Mouse (Mus musculus) left cerebral cortex, adult 2 months (tissue): ENCODE measurements around the gene Gfi1b. TPM values are rescaled to one million over a fixed set of nuclear protein-coding genes. Genes with fewer than 3 reads are reported as not detected.

Experiments
- DNase-seq, 2 experiments: peaks; one replicate each; pipeline ENCODE4 v3.0.0; 2021 to 2022; ENCODE audit warnings: low spot score in 2 of 2, mixed read lengths in 1 of 2; ENCODE audit errors: extremely low spot score in 1 of 2
- H3K27ac ChIP-seq: fragments of 200-600 bp; 2 replicates; pipeline ENCODE4 v1.8.1; 2022
- H3K4me3 ChIP-seq: fragments of 200-600 bp; 2 replicates; pipeline ENCODE4 v1.8.1; 2022
- CTCF ChIP-seq: fragments of 200-600 bp; IDR thresholded peaks from 2 replicates; pipeline ENCODE4 v1.8.1; 2022; ENCODE audit warnings: antibody characterized with exemption, mild to moderate bottlenecking, moderate library complexity
- intact Hi-C: fragments of 180-260 bp; cut with DNase I; formaldehyde crosslinking; loops from one replicate; pipeline ENCODE4 v1.15.1; 2025
- total RNA-seq, 2 experiments: library from RNA; stranded (reverse); gene quantifications; 2 replicates each; pipeline ENCODE4 v1.2.3; 2021

Gfi1b gene
- total RNA-seq, 2 experiments from 2014 or later: not detected

GRCm38 (mm10) chr2:28638886-28639285, 17.1 kb upstream of the Gfi1b start:
- TF ChIP-seq CTCF: no peak
- DNase-seq: no peak
- H3K4me3 ChIP-seq: no peak overlapping the region
- intact Hi-C loops: no loop called here
- H3K27ac ChIP-seq: no peak overlapping the region

DNA sequence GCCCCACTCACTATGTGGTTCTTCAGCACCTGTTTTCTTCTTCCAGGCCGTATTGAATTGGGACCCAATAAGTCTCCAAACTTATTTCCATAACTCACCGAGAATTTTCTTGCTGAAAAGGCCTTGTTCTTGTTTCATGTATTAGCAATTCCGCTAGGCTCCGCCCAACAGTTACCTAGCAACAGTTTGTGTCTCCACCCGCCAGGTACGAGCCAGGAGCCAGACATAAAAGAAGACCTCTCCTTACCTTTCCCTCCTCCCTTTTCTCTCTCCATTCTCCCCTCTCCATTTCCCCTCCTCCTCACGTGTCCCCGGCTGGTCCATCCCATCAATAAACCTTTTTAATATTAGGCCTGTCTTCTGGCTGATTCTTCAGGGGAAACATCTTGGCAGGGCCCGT, 16.6 kb upstream of the Gfi1b start:
- DNase-seq: no peak
- intact Hi-C loops: no loop called here
- no peak for TF ChIP-seq CTCF
- H3K4me3 ChIP-seq: no peak overlapping the region
- no peak overlapping the region for H3K27ac ChIP-seq

GRCm38 (mm10) chr2:28637106-28637845, 15.5 kb upstream of the Gfi1b start:
- H3K27ac ChIP-seq: no peak overlapping the region
- intact Hi-C loops: no loop called here
- DNase-seq: no peak
- no peak overlapping the region for H3K4me3 ChIP-seq
- TF ChIP-seq CTCF: no peak

DNA sequence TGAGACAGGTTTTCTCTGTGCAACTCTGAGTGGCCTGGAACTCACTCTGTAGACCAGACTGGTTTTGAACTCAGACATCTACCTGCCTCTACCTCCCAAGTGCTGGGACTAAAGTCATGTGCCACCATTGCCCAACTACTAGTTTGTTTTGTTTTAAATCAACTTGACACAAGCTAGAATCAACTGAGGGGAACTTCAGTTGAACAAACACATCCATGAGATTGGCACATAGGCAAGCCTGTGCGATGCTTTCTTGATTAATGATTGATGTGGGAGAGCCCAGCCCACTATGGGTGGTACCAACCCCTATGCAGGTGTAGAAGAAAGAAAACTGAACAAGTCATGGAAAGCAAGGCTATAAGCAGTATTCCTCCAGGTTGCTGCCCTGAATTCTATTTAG, 13.4 kb upstream of the Gfi1b start:
- Histone ChIP-seq H3K4me3 (no peak overlapping the region), H3K27ac (no peak overlapping the region)
- no peak for DNase-seq
- no peak for TF ChIP-seq CTCF
- intact Hi-C loops: no loop called here

DNA sequence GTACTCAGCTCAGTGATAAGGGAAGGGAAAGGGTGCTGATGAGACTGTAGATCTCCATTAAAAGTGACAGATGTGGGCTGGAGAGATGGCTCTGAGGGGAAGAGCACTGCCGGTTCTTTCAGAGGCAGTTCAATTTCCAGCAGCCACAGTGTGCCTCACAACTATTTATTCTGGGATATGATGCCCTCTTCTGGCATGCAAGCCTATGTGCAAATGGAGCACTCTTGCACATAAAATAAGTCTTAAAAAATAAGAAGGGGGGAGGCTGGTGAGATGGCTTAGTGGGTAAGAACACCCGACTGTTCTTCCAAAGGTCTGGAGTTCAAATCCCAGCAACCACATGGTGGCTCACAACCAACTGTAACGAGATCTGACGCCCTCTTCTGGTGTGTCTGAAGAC, 11.4 kb upstream of the Gfi1b start:
- intact Hi-C loops: no loop called here
- no peak for DNase-seq

GRCm38 (mm10) chr2:28632626-28633025, 10.8 kb upstream of the Gfi1b start:
- TF ChIP-seq CTCF: no peak
- no peak for DNase-seq
- Histone ChIP-seq H3K4me3 (no peak overlapping the region), H3K27ac (no peak overlapping the region)
- intact Hi-C loops: no loop called here

More for the DNA sequence above, 11.4 kb upstream of the Gfi1b start:
- no peak overlapping the region for H3K4me3 ChIP-seq
- no peak; the same call in 1 of the 2 replicates for TF ChIP-seq CTCF
- H3K27ac ChIP-seq: no peak overlapping the region

GRCm38 (mm10) chr2:28629911-28630381, 8.2 kb upstream of the Gfi1b start:
- DNase-seq: no peak
- TF ChIP-seq CTCF: no peak
- intact Hi-C loops: no loop called here
- no peak overlapping the region for H3K4me3 ChIP-seq
- H3K27ac ChIP-seq: no peak overlapping the region

DNA sequence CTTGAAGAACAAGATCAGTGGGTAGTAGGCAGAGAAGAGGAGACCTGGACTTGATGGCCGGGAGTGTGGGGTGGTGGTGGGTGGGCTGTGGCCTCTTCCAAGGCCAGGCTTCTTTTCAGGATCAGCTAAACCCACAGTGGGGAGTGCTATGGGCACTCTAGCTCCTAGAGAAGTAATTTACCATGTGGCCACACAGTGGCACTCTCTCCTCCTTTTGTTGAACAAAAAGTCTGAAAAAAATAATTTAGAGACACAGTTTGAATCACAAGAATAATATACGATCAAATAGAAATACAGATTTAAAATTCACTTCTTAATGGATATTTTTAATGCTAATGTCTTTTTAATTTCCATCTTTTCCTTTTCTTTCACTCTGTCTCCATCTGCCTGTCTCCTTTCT, 6.3 kb upstream of the Gfi1b start:
- H3K4me3 ChIP-seq: no peak overlapping the region
- intact Hi-C loops: no loop called here
- DNase-seq: no peak
- no peak overlapping the region for H3K27ac ChIP-seq
- peak; percentile 49 for TF ChIP-seq CTCF

DNA sequence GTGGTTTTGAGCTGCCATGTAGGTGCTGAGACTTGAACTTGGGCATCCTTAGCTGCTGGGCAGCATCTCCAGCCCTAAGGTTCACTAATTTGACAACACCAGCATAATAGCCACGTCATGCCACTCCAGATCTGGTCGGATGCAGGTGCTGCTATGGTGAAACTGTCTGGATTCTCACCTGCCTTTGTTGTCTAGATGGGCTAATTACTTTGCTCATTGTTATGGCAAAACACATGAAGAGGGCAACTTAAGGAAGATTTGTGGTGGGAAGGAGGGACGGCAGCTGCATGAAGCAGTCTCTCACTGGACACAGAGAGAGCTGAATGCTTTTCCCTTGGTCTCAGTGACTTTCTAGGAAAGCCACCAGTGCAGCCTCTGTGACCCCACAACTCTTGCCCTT, 4.3 kb upstream of the Gfi1b start:
- no peak overlapping the region for H3K4me3 ChIP-seq
- intact Hi-C loops: no loop called here
- DNase-seq: no peak

DNA sequence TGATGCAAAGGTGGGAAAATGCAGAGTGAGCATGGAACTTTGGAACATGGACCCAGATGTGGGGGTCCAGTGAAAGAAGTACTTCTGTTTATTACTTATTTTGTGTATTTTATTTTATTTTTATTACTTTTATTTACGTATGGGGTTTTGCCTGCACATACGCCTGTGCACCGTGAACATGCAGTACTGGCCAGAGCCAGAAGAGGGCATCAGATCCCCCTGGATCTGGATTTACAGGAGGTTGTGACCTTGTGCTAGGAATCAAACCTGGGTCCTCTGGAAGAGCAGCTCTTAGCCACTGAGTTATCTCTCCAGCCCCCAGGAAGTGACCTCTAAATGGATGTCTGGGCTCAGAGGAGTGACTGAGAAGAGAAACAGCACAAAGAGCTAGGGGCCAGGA, 3.1 kb upstream of the Gfi1b start:
- intact Hi-C loops: no loop called here
- peak; percentile 10 for TF ChIP-seq CTCF
- H3K27ac ChIP-seq: no peak overlapping the region
- no peak overlapping the region for H3K4me3 ChIP-seq
- no peak for DNase-seq

More for the DNA sequence above, 4.3 kb upstream of the Gfi1b start:
- no peak overlapping the region for H3K27ac ChIP-seq
- no peak for TF ChIP-seq CTCF

- no peak overlapping the region for H3K4me3 ChIP-seq
- intact Hi-C loops: loop anchor here (1.0 kb wide), 1 partner anchor 30 kb away; no protein-coding TSS in a partner anchor
- TF ChIP-seq CTCF: peak; percentile 81
- H3K27ac ChIP-seq: no peak overlapping the region
- no peak for DNase-seq
Measured at GRCm38 (mm10) chr2:28622521-28623124, 841 bp upstream of the Gfi1b start.

DNA sequence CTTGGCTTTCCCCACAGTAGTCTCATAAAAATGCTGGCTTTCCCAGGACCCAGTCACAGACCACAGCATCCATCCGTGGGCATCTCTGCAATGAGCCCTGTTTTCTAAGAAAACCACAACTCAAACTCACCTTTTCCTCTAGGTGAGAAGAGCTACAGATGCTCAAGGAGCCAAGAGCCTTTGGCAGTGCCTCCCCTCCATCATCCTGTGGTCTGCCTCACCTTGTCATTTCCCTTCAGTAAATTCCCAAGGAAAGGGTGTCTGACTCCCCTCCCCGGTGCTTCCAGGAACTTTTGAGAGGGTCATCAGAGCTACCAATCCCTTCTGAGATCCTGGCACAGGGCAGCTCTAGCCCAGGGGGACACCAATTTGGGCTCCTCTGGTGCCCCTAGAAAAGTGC, 671 bp downstream of the Gfi1b start:
- Histone ChIP-seq H3K4me3 (no peak overlapping the region), H3K27ac (no peak overlapping the region)
- no peak for TF ChIP-seq CTCF
- DNase-seq: no peak
- intact Hi-C loops: no loop called here

DNA sequence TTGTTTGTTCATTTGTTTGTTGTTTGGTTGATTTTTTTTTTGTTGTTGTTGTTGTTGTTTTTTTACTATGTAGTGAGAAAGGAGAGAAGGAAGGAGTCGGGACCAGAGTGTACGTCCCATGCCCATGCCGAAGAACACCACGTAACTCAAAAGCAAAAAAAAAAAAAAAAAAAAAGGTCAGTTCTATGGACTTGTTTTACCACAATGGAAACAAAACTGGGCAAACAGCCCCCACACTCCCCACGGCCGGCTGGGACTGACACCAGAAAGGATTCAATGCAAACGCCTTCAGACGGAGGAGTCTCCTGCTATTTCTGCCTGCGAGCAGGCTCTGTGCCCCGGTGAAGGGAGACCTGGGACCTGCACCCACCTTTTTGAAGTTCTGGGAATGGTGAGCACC, 1.3 kb downstream of the Gfi1b start:
- DNase-seq: no peak
- TF ChIP-seq CTCF: no peak
- Histone ChIP-seq H3K4me3 (no peak overlapping the region), H3K27ac (no peak overlapping the region)
- intact Hi-C loops: no loop called here
